Mouse (Mus musculus): ENCODE measurements around the gene Slc24a2.

DNA sequence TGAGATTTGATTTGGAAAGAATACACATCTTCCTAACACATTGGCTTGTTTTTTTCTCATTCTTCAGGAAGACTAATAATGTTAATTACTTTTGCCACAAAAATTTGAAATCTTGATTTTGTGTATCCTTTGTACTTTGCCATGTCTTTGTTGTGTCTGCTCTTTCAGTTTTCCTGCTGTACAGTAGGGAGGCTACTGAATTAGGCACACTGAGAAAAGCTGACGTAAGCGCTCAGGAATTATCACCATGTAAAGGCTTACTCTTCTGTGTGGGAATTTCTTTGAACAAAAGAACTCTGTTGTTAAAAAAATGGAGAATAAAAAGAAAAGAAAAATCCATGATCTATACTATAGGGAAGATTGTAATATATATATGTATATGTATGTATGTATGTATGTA lies 165.7 kb downstream of the Slc24a2 start:
- TF ChIP-seq CTCF (IDR thresholded peaks at IDR 0.05 in 2 of 3, conservative IDR thresholded peaks at IDR 0.05 in 1 of 3; ENCODE audit: control insufficient read depth in 1 of 3, insufficient read depth in 1 of 3, low read depth in 2 of 3, low read length in 3 of 3, poor library complexity in 1 of 3, severe bottlenecking in 1 of 3) (no peak), ETS1 (IDR thresholded peaks at IDR 0.05; ENCODE audit: low read depth, low read length) (no peak), POLR2A (IDR thresholded peaks at IDR 0.05; ENCODE audit: control insufficient read depth in 1 of 2, insufficient read depth in 1 of 2, low read depth in 1 of 2, low read length in 2 of 2, poor library complexity in 1 of 2) (no peak), USF1 (IDR thresholded peaks at IDR 0.05; ENCODE audit: low read depth, low read length) (no peak), BHLHE40 (IDR thresholded peaks at IDR 0.05; ENCODE audit: borderline replicate concordance, low read depth, low read length) (no peak), USF2 (IDR thresholded peaks at IDR 0.05; ENCODE audit: borderline replicate concordance in 1 of 2, insufficient read depth in 1 of 2, low read depth in 1 of 2, low read length in 2 of 2) (no peak), EP300 (IDR thresholded peaks at IDR 0.05; ENCODE audit: low read depth in 1 of 2, low read length in 2 of 2) (no peak), SIN3A (IDR thresholded peaks at IDR 0.05; ENCODE audit: low read length) (no peak)

All from MEL (cell line).